Comparison of ENCODE assay signal across 23 mouse cellular contexts in the genomic region with DNA sequence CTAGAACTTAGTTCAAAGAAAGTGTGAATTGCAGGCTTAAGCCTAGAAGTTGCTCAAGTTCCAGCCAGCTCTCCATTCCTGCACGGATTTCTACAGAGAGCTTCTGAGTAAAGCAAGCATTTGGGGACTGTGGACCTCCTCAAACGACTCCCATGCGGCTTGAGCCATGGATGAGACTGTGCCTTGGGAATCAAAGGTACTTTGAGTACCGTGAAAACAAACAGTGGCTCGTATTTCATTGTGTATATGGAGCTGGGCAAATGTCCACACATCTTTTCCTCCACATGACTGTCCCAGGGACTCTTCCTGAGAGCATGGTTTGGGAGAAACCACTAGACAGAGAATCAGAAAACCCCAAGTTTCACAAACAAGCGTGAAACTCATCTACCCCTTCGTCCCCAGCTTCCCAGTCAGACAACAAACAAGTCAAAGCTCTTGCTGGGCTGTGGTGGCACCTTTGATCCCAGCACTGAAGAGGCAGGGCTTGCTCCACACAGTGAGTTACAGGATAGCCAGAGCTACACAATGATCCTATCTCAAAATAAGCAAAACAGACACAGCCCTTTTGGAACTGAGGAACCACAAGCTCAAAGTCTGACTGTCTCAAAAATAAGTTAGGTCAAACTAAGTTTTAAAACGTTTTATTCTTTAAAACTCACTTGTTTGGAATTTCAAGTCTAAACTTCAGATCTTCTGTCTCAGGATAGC.
DNase-seq lines count a peak whose midpoint lies in the region; ATAC-seq and TF ChIP-seq lines count a peak whose summit lies in the region.
"Had no signal": no experiment of that assay in that cellular context is flagged by ENCODE, and none has a peak within 500 bp of the region (broad histone marks: within the 10 kb centered on the region; RNA-seq: fewer than 3 reads in every experiment).

No protein-coding gene starts in this region.

- TF ChIP-seq EP300 in liver, postnatal 0 days (IDR thresholded peaks at IDR 0.05; ENCODE audit: low read depth), result no peak

- no peaks in the 10 kb centered on the region for H3K9me3 ChIP-seq in liver, embryonic 11.5 days (ENCODE audit: control insufficient read depth, low read length)
- no peaks in the 10 kb centered on the region for H3K9me3 ChIP-seq in liver, postnatal 0 days (ENCODE audit: low read length)
- H3K9me3 ChIP-seq in limb, embryonic 10.5 days (replicated peaks), result no peaks in the 10 kb centered on the region
- H3K9me3 ChIP-seq: heart, embryonic 15.5 days; hindbrain, embryonic 15.5 days had no signal

- DNase-seq in kidney, adult 2 months, result peak; percentile 9
- DNase-seq in kidney, postnatal 36 days, result no peak
- DNase-seq in embryo, embryonic 10.5 days (ENCODE audit: low spot score), result peak; percentile 29
- DNase-seq in liver, embryonic 11.5 days (ENCODE audit: low spot score), result no peak
- peak; percentile 31 for DNase-seq in liver, postnatal 0 days
- no peak for DNase-seq in MN1 (ENCODE audit: low spot score)
- no peak for DNase-seq in limb, embryonic 10.5 days (ENCODE audit: low spot score)
- DNase-seq: adrenal gland, adult 2 months; cerebellum, adult 18-20 months; cerebellum, postnatal 25 days; gastrocnemius, postnatal 36 days; lung, adult 2 months; lung, postnatal 14 days; thymus, adult 2 months; thymus, postnatal 4 days had no signal

- ATAC-seq in liver, embryonic 11.5 days (replicated peaks; ENCODE audit: low FRiP score), result peak; percentile 58; the same call in 1 of the 2 replicates
- peak; percentile 96 for ATAC-seq in liver, postnatal 0 days
- ATAC-seq: CD4-positive, CD25-positive, alpha-beta regulatory T cell, adult 4 months; forebrain, postnatal 0 days; Patski had no signal

- WGBS in kidney, adult 2 months, result 45% methylated on average over 8 of the region's 8 CpGs
- 32% methylated on average over 8 of the region's 8 CpGs for WGBS in liver, embryonic 11.5 days
- WGBS in liver, postnatal 0 days (ENCODE audit: insufficient replicate concordance), result 32% methylated on average over 8 of the region's 8 CpGs
- WGBS in limb, embryonic 10.5 days, result 13% methylated on average over 8 of the region's 8 CpGs

- H3K27me3 ChIP-seq in kidney, adult 2 months (replicated peaks; ENCODE audit: control insufficient read depth, insufficient read depth, low read length), result no peaks in the 10 kb centered on the region
- no peaks in the 10 kb centered on the region for H3K27me3 ChIP-seq in liver, embryonic 11.5 days (replicated peaks; ENCODE audit: control insufficient read depth, insufficient read depth, low read length)
- H3K27me3 ChIP-seq in liver, postnatal 0 days (ENCODE audit: insufficient read depth, low read length), result no peaks in the 10 kb centered on the region
- no peaks in the 10 kb centered on the region for H3K27me3 ChIP-seq in limb, embryonic 10.5 days (ENCODE audit: low read depth, poor library complexity, severe bottlenecking)
- H3K27me3 ChIP-seq: heart, embryonic 15.5 days; hindbrain, embryonic 15.5 days; midbrain, embryonic 12.5 days had no signal

- no peak overlapping the region for H3K27ac ChIP-seq in kidney, adult 2 months (ENCODE audit: insufficient read depth, low read depth, low read length)
- H3K27ac ChIP-seq in liver, embryonic 11.5 days (ENCODE audit: low read depth, low read length), result no peak overlapping the region; the same call in 1 of the 2 replicates
- peak overlapping the region; percentile 78 for H3K27ac ChIP-seq in liver, postnatal 0 days (ENCODE audit: low read depth)
- H3K27ac ChIP-seq in limb, embryonic 10.5 days, result no peak overlapping the region
- H3K27ac ChIP-seq: heart, embryonic 15.5 days; hindbrain, embryonic 15.5 days; kidney, postnatal 0 days; midbrain, embryonic 12.5 days; stomach, postnatal 0 days had no signal

- no peak overlapping the region for H3K9ac ChIP-seq in liver, embryonic 11.5 days (ENCODE audit: low read depth, low read length)
- H3K9ac ChIP-seq in liver, postnatal 0 days (replicated peaks), result no peak overlapping the region
- H3K9ac ChIP-seq: forebrain, postnatal 0 days; heart, embryonic 15.5 days; hindbrain, embryonic 15.5 days; midbrain, embryonic 12.5 days had no signal

- no peak overlapping the region for H3K4me2 ChIP-seq in liver, embryonic 11.5 days
- no peak overlapping the region for H3K4me2 ChIP-seq in liver, postnatal 0 days (ENCODE audit: low read depth, low read length)
- H3K4me2 ChIP-seq: midbrain, embryonic 12.5 days had no signal

- H3K36me3 ChIP-seq in kidney, adult 2 months (ENCODE audit: control insufficient read depth, insufficient read depth, low read length), result no peaks in the 10 kb centered on the region
- no peaks in the 10 kb centered on the region for H3K36me3 ChIP-seq in liver, embryonic 11.5 days (ENCODE audit: control insufficient read depth, insufficient read depth, low read length)
- H3K36me3 ChIP-seq in liver, postnatal 0 days (replicated peaks; ENCODE audit: insufficient read depth, low read length), result no peaks in the 10 kb centered on the region
- no peaks in the 10 kb centered on the region for H3K36me3 ChIP-seq in limb, embryonic 10.5 days
- H3K36me3 ChIP-seq: heart, embryonic 15.5 days; hindbrain, embryonic 15.5 days; midbrain, embryonic 12.5 days had no signal

- no peak overlapping the region for H3K4me3 ChIP-seq in kidney, adult 2 months (ENCODE audit: insufficient read depth, low read depth, low read length)
- no peak overlapping the region for H3K4me3 ChIP-seq in liver, embryonic 11.5 days (ENCODE audit: low read depth, low read length)
- H3K4me3 ChIP-seq in liver, postnatal 0 days (ENCODE audit: low read depth, low read length), result no peak overlapping the region
- no peak overlapping the region for H3K4me3 ChIP-seq in limb, embryonic 10.5 days
- H3K4me3 ChIP-seq: heart, embryonic 15.5 days; hindbrain, embryonic 15.5 days; midbrain, embryonic 12.5 days had no signal

- no peak for TF ChIP-seq CTCF in kidney, adult 2 months (conservative IDR thresholded peaks at IDR 0.05; ENCODE audit: insufficient read depth, insufficient read length, low read depth, low read length)
- no peak for TF ChIP-seq CTCF in liver, postnatal 0 days (IDR thresholded peaks at IDR 0.05; ENCODE audit: low read depth)

- no peak for TF ChIP-seq POLR2A in kidney, adult 2 months (IDR thresholded peaks at IDR 0.05; ENCODE audit: low read depth, low read length)

- H3K4me1 ChIP-seq in kidney, adult 2 months (ENCODE audit: control insufficient read depth, insufficient read depth, low read length), result no peaks in the 10 kb centered on the region
- no peaks in the 10 kb centered on the region for H3K4me1 ChIP-seq in liver, embryonic 11.5 days (replicated peaks; ENCODE audit: control insufficient read depth, insufficient read depth, low read length)
- no peaks in the 10 kb centered on the region for H3K4me1 ChIP-seq in liver, postnatal 0 days (ENCODE audit: insufficient read depth)
- H3K4me1 ChIP-seq in limb, embryonic 10.5 days, result peaks cover 17% of the 10 kb centered on the region
- H3K4me1 ChIP-seq: midbrain, embryonic 12.5 days had no signal

Comparison
In these comparisons a context has a peak if more than half of its experiments do, and no peak if none do; other contexts are left out.
1. DNase-seq: peak in kidney, adult 2 months (single experiment), embryo, embryonic 10.5 days (single experiment) and liver, postnatal 0 days (single experiment); none in kidney, postnatal 36 days (0 of 2), liver, embryonic 11.5 days (single experiment), MN1 (single experiment) and limb, embryonic 10.5 days (single experiment).